Mouse (Mus musculus) forebrain, embryonic 11.5 days (tissue): ENCODE measurements at regions not wholly inside any gene's neighbourhood (a gene's known extent, or its start where the extent isn't known, plus 50 kb on each side); places are given as distances from the start of the nearest gene placed in this dataset.

Experiments
- ATAC-seq: fragments of 200-750 bp; cut with Nextera tagmentation; replicated peaks from 2 replicates; pipeline ENCODE4 v1.8.0; 2017; ENCODE audit warnings: moderate TSS enrichment; ENCODE audit not compliant: low FRiP score
- DNase-seq: peaks from one replicate; pipeline ENCODE4 v3.0.0-alpha.2; 2017; ENCODE audit warnings: low spot score
- H3K27ac ChIP-seq: fragments of 300-500 bp; sonication (generic); 2 replicates; pipeline ENCODE4 v1.5.1; 2014; ENCODE audit warnings: low read depth, low read length
- H3K27me3 ChIP-seq: fragments of 300-500 bp; sonication (generic); 2 replicates; pipeline ENCODE4 v1.6.1; 2014; ENCODE audit warnings: mild to moderate bottlenecking, low read length, mixed read lengths; ENCODE audit not compliant: control insufficient read depth, insufficient read depth
- H3K36me3 ChIP-seq: fragments of 300-500 bp; sonication (generic); 2 replicates; pipeline ENCODE4 v1.6.1; 2014; ENCODE audit warnings: mild to moderate bottlenecking, low read length, moderate library complexity, mixed read lengths; ENCODE audit not compliant: control insufficient read depth, insufficient read depth
- H3K4me1 ChIP-seq: fragments of 300-500 bp; sonication (generic); replicated peaks from 2 replicates; pipeline ENCODE4 v1.6.1; 2014; ENCODE audit warnings: low read length, mixed read lengths; ENCODE audit not compliant: control insufficient read depth, insufficient read depth
- H3K4me2 ChIP-seq: fragments of 300-500 bp; sonication (generic); 2 replicates; pipeline ENCODE4 v1.6.1; 2014; ENCODE audit warnings: low read depth, mild to moderate bottlenecking, low read length, moderate library complexity, mixed read lengths; ENCODE audit not compliant: severe bottlenecking
- H3K4me3 ChIP-seq: fragments of 300-500 bp; sonication (generic); 2 replicates; pipeline ENCODE4 v1.5.1; 2014; ENCODE audit warnings: low read depth, low read length
- H3K9ac ChIP-seq: fragments of 300-500 bp; sonication (generic); 2 replicates; pipeline ENCODE4 v1.6.1; 2014; ENCODE audit warnings: low read length
- H3K9me3 ChIP-seq: fragments of 300-500 bp; sonication (generic); 2 replicates; pipeline ENCODE4 v1.6.1; 2016; ENCODE audit warnings: low read length, mixed read lengths; ENCODE audit not compliant: control insufficient read depth
- WGBS: fragments of 180-500 bp; shearing (Covaris S2); extraction: QIAGEN DNeasy Blood & Tissue Kit; methylation state at CpG from one replicate; pipeline ENCODE4 v1.1.7; 2014; 5-methylcytosine and 5-hydroxymethylcytosine counted together

DNA sequence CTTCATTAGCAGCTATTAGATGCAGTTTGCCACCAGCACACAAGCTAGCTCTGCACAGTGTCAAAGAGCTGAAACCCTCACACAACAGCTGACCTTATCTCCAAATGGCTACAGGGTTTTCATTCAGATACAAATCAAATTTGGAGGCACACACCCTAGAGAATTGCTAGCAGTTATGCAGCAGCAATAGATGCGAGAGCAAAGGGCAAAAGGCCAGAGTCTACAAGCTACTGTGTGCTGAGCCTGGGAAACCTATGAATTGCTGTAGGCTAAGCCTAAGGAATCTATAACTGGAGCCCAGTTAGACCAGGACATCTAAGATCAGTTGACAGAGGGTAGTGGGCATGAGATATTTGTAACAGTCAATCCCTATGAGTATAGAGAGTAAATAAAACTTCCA, 85.8 kb upstream of the Gas2 start:
- H3K27ac ChIP-seq, result no peak overlapping the region
- no peaks in the 10 kb centered on the region for H3K4me1 ChIP-seq
- ATAC-seq (no peak), DNase-seq (no peak)
- H3K4me2 ChIP-seq, result no peak overlapping the region
- H3K9me3 ChIP-seq, result no peaks in the 10 kb centered on the region
- no peaks in the 10 kb centered on the region for H3K27me3 ChIP-seq
- no peaks in the 10 kb centered on the region for H3K36me3 ChIP-seq
- H3K4me3 ChIP-seq, result no peak overlapping the region
- WGBS, result 87% methylated on average over 1 of the region's 1 CpGs
- no peak overlapping the region for H3K9ac ChIP-seq

DNA sequence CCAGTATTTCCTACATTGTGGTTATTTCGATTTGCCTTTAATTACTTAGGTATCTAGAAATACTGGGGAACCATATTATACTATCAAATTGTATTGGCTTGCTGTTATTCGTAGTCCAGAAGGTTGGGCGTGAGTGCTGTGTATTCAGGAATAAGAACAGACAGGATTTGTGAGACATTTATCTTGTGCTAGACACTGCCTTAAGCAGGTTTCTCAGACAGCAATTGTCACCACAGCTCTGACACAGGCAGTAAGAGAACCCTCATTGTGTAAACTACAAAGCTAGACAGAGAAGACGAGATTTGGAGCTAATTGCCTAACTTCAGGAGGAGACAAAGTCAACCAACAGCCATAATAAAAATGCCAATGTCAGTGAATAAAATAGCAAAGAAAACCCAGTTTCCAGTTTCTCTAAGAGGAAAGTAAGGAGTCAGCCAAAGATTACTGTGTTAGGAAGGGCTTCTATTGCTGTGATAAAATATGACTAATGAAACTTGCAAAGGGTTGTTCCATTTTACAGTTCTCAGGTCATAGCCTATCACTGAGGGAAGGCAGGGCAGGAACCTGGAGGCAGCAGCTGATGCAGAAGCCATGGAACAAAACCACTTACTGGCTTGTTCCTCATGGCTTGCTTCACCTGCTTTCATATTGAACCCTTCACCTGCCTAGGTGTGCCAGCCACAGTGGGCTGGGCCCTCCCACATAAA, 78.6 kb upstream of the Gas2 start:
- Histone ChIP-seq H3K27me3 (no peaks in the 10 kb centered on the region), H3K4me3 (no peak overlapping the region), H3K36me3 (no peaks in the 10 kb centered on the region), H3K9ac (no peak overlapping the region), H3K27ac (peak overlapping the region; percentile 70), H3K4me2 (peak overlapping the region; percentile 9; the same call in 1 of the 2 replicates), H3K9me3 (no peaks in the 10 kb centered on the region), H3K4me1 (0 out of 2 replicates have a peak, but pooled peaks cover 2% of the 10 kb centered on the region)
- DNase-seq (no peak), ATAC-seq (peak; percentile 39; the same call in 1 of the 2 replicates)
- WGBS, result 57% methylated on average over 4 of the region's 4 CpGs

DNA sequence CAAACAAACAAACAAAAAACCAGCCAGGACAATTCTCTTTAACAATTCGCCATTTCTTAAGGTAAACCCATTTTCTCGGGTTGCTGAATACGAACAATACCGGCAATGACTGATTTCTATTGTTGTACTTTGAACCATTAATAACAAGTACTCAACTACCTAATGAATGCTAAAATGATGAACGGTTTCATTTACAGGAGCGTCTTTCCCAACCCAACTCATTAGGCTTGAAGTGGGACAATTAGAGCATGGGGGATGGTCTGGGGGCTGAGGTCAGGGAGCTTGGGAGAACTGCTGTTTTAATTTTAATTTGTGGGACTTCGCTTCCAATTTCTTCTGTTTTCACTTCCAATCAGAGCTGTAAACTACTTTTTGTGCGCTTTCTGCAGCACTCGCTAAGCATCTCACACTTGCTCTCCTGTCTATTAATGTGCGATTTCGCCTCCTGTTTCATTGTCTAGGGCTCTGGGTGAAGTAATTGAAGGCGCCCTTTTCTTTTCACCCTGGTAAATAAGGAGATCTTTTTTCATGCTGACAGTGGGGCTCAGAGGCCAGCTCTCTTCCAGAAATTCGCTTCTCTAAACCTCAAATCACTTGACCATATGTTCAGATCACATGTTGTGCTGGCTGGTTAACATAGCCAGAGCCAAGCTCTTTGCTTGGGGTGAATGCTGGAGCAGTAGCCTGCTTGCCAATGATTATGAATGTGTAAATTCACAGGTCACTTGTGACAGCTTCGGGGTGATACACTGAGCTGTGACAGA, 77.7 kb upstream of the Gas2 start:
- peak; percentile 62 for DNase-seq
- no peak overlapping the region for H3K4me3 ChIP-seq
- 0 out of 2 replicates have a peak, but pooled peaks cover 2% of the 10 kb centered on the region for H3K4me1 ChIP-seq
- peak overlapping the region; percentile 70 for H3K27ac ChIP-seq
- peak; percentile 91 for ATAC-seq
- H3K9me3 ChIP-seq, result no peaks in the 10 kb centered on the region
- H3K9ac ChIP-seq, result no peak overlapping the region
- no peak overlapping the region; the same call in 1 of the 2 replicates for H3K4me2 ChIP-seq
- H3K27me3 ChIP-seq, result no peaks in the 10 kb centered on the region
- WGBS, result 22% methylated on average over 14 of the region's 14 CpGs
- no peaks in the 10 kb centered on the region for H3K36me3 ChIP-seq

DNA sequence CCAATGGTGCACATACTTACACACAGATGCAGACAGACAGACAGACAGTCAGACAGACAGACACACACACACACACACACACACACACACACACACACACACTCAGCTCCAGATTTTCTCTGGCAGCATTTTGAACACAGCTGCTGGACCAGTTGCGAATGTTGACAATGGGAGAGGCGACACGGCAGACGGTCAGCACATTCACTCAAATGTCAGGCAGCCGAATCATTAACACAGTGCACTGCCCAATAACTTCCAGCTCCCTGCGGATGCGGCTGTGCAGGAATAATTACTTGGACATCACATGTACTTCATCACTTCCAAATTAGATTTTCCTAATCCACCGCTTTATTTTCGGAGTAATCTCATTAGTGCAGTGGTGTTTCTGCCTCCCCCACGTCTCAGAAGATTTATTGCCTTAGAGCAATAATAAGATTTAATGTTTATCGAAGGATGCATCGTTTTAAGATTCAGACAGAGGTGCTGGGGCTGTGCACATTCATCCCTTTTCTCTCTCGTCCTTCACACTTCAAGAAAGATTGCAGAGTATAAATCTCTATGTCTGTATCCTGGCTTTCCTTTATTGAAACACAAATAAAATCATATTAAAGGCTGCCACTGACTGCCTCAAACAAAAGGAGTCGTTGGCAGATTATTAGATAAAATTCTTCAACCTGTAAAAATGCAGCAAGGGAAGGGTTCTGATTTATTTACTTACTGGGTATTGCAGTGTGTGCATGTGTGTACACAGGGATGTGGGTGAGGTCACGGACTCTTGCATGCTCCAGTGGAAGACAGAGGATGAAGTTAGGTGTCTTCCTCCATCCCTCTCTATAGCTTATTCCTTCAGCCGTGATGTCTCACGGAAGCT, 70.9 kb upstream of the Gas2 start:
- DNase-seq, result peak; percentile 53
- Histone ChIP-seq H3K36me3 (no peaks in the 10 kb centered on the region), H3K4me3 (no peak overlapping the region), H3K4me1 (no peaks in the 10 kb centered on the region), H3K4me2 (no peak overlapping the region), H3K9ac (no peak overlapping the region), H3K27ac (peak overlapping the region; percentile 78), H3K27me3 (no peaks in the 10 kb centered on the region), H3K9me3 (no peaks in the 10 kb centered on the region)
- WGBS, result 53% methylated on average over 17 of the region's 17 CpGs
- peak; percentile 78 for ATAC-seq

DNA sequence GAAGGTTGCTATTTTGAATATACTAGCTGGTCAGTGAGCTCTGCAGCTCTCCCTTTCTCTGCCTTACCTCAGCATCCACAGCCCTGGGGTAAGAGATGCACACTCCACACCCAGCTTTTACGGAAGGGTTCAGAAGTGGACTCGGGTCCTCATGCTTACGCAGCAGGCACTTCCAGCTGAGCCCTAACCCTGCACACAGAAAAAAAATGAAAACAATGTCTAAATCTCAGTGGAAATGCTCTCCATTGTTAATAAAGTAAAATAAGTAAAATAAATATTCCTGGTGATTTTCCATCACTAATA, 70.3 kb upstream of the Gas2 start:
- Histone ChIP-seq H3K9ac (no peak overlapping the region), H3K4me3 (no peak overlapping the region), H3K27me3 (no peaks in the 10 kb centered on the region), H3K27ac (peak overlapping the region; percentile 78), H3K4me1 (no peaks in the 10 kb centered on the region), H3K36me3 (no peaks in the 10 kb centered on the region), H3K4me2 (no peak overlapping the region), H3K9me3 (no peaks in the 10 kb centered on the region)
- WGBS, result 83% methylated on average over 3 of the region's 3 CpGs
- DNase-seq (no peak), ATAC-seq (no peak)
